ENCODE assay signal across 17 mouse cellular contexts in the genomic region with DNA sequence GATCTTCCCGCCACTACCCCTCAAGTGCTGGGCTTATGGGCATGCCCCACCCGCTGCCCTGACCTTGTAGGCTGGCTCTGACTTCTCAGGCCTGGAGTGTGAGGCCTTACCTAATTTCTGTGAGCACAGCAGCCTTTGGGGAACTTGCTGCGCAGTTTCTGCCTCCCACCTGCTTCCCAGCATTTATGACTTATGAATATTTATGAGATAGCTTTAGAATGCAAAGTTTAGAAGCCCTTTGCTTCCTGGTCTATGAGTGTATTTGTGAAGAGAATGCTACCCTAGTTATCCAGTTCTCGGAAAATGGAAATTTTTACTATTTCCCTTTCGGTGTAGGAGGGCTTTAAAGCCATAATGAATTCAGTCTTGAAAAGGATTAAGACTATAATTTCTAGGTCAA. TPM values are rescaled to one million over a fixed set of nuclear protein-coding genes. Genes with fewer than 3 reads are reported as not detected.
DNase-seq lines count a peak whose midpoint lies in the region; ATAC-seq lines count a peak whose summit lies in the region.
"Had no signal": no experiment of that assay in that cellular context is flagged by ENCODE, and none has a peak within 500 bp of the region (broad histone marks: within the 10 kb centered on the region; RNA-seq: fewer than 3 reads in every experiment).

No protein-coding gene starts in this region.

- no peak overlapping the region for H3K27ac ChIP-seq in kidney, embryonic 14.5 days (ENCODE audit: low read depth, low read length)
- H3K27ac ChIP-seq in midbrain, embryonic 13.5 days: no peak overlapping the region
- H3K27ac ChIP-seq: limb, embryonic 15.5 days had no signal

- DNase-seq in adrenal gland, adult 2 months: peak; percentile 6
- no peak for DNase-seq in adrenal gland, postnatal 4 days (ENCODE audit: low spot score in 2 of 2)
- peak; percentile 54 for DNase-seq in kidney, postnatal 14 days
- peak; percentile 72 for DNase-seq in brain, adult 2 months (ENCODE audit: low read depth, low spot score)
- no peak for DNase-seq in lung, postnatal 25 days (ENCODE audit: low spot score)
- no peak for DNase-seq in spleen, adult 18-20 months
- DNase-seq: adrenal gland, postnatal 10 days; embryo, embryonic 11 days; gastrocnemius, postnatal 36 days; heart, postnatal 36 days; liver, postnatal 0 days; lung, postnatal 4 days; thymus, postnatal 14 days had no signal

- WGBS in kidney, embryonic 14.5 days: 85% methylated on average over 5 of the region's 5 CpGs
- WGBS in midbrain, embryonic 13.5 days: 61% methylated on average over 5 of the region's 5 CpGs

- ATAC-seq in kidney, embryonic 14.5 days (ENCODE audit: low FRiP score, low TSS enrichment): no peak
- ATAC-seq in midbrain, embryonic 13.5 days: no peak

- H3K36me3 ChIP-seq in kidney, embryonic 14.5 days (ENCODE audit: control insufficient read depth, insufficient read depth, low read length): no peaks in the 10 kb centered on the region
- no peaks in the 10 kb centered on the region for H3K36me3 ChIP-seq in midbrain, embryonic 13.5 days
- H3K36me3 ChIP-seq: heart, embryonic 12.5 days; limb, embryonic 15.5 days had no signal

- H3K27me3 ChIP-seq in kidney, embryonic 14.5 days (ENCODE audit: control insufficient read depth, insufficient read depth, low read length): peaks cover 29% of the 10 kb centered on the region
- peaks cover 12% of the 10 kb centered on the region; the same call in 1 of the 2 replicates for H3K27me3 ChIP-seq in midbrain, embryonic 13.5 days

- H3K4me2 ChIP-seq in kidney, embryonic 14.5 days (replicated peaks; ENCODE audit: low read depth, low read length): no peak overlapping the region
- H3K4me2 ChIP-seq in midbrain, embryonic 13.5 days (replicated peaks): peak overlapping the region; percentile 60

- no peak overlapping the region for H3K9ac ChIP-seq in kidney, embryonic 14.5 days (ENCODE audit: low read depth, low read length)
- no peak overlapping the region for H3K9ac ChIP-seq in midbrain, embryonic 13.5 days (replicated peaks)
- H3K9ac ChIP-seq: liver, postnatal 0 days had no signal

- peaks cover 3% of the 10 kb centered on the region; the same call in 1 of the 2 replicates for H3K4me1 ChIP-seq in kidney, embryonic 14.5 days (ENCODE audit: control insufficient read depth, insufficient read depth, low read length)
- H3K4me1 ChIP-seq in midbrain, embryonic 13.5 days (replicated peaks): peaks cover 27% of the 10 kb centered on the region

- no peak overlapping the region for H3K4me3 ChIP-seq in kidney, embryonic 14.5 days (ENCODE audit: low read length)
- H3K4me3 ChIP-seq in midbrain, embryonic 13.5 days (replicated peaks): peak overlapping the region; percentile 47

- no peaks in the 10 kb centered on the region for H3K9me3 ChIP-seq in kidney, embryonic 14.5 days (ENCODE audit: control insufficient read depth, low read length)
- H3K9me3 ChIP-seq in midbrain, embryonic 13.5 days: no peaks in the 10 kb centered on the region
- H3K9me3 ChIP-seq: heart, embryonic 12.5 days; limb, embryonic 15.5 days had no signal

RNA-seq across cellular contexts. Expression of gene Mical3, which starts 2.1 kb away (rescaled TPM):
- total RNA-seq in adrenal gland, adult 2 months (2021): 10 to 100 TPM; 34.0 to 44.3 TPM
- polyA plus RNA-seq in adrenal gland, adult 2 months (2012; rRNA removed): 17.5 and 19.9 TPM in 2 replicates
- total RNA-seq in adrenal gland, postnatal 4 days (2021): 10 to 100 TPM; 71.0 to 71.9 TPM
- polyA plus RNA-seq in kidney, embryonic 14.5 days (2014; fragmentation: Nextera tagmentation; extraction: Ambion mirVana): 16.7 and 20.0 TPM in 2 replicates
- 29.7 and 35.7 TPM in 2 replicates for polyA plus RNA-seq in midbrain, embryonic 13.5 days (2015; fragmentation: Nextera tagmentation; extraction: Ambion mirVana)

RNA-seq across cellular contexts. Expression of gene Pex26, which starts 54.7 kb away (rescaled TPM):
- total RNA-seq in adrenal gland, adult 2 months (2021): 10 to 100 TPM in 1 of 2 experiments, 1 to 10 TPM in 1; 9.1 to 11.2 TPM
- polyA plus RNA-seq in adrenal gland, adult 2 months (2012; rRNA removed): 19.2 and 24.0 TPM in 2 replicates
- total RNA-seq in adrenal gland, postnatal 4 days (2021): 10 to 100 TPM; 13.4 TPM
- 6.3 and 8.4 TPM in 2 replicates for polyA plus RNA-seq in kidney, embryonic 14.5 days (2014; fragmentation: Nextera tagmentation; extraction: Ambion mirVana)
- 13.0 and 14.5 TPM in 2 replicates for polyA plus RNA-seq in midbrain, embryonic 13.5 days (2015; fragmentation: Nextera tagmentation; extraction: Ambion mirVana)

Comparison
In these comparisons a context has a peak if more than half of its experiments do, and no peak if none do; other contexts are left out.
1. DNase-seq: peak in adrenal gland, adult 2 months (single experiment), kidney, postnatal 14 days (single experiment) and brain, adult 2 months (single experiment); none in adrenal gland, postnatal 4 days (0 of 2), lung, postnatal 25 days (single experiment) and spleen, adult 18-20 months (0 of 2).